Mouse (Mus musculus) common myeloid progenitor, adult 5-6 weeks (primary cell): ENCODE data around the gene Olfr1256. TPM values are rescaled to one million over a fixed set of nuclear protein-coding genes. Genes with fewer than 3 reads are reported as not detected.

ENCODE experiments used
- ATAC-seq: replicated peaks from 2 replicates; pipeline ENCODE4 v1.8.0; 2016; ENCODE audit warnings: low read depth, mild to moderate bottlenecking, moderate TSS enrichment, inconsistent platforms; ENCODE audit not compliant: poor library complexity, severe bottlenecking
- total RNA-seq: library from RNA; stranded (forward); fragments of 200-1000, 187-1606 nt; gene quantifications from 2 replicates; pipeline ENCODE4 v1.2.3, GENCODE M21; 2017

The Olfr1256 gene
- total RNA-seq, result not detected in 2 replicates

GRCm38 (mm10) chr2:89841455-89841854, at the start of gene Olfr1256:
Olfr1256 (minus strand) TSS chr2:89841555.
- no peak for ATAC-seq

- no peak for ATAC-seq
Observed at GRCm38 (mm10) chr2:89878137-89878536, 36.8 kb upstream of the Olfr1256 start, which contains the start of gene Olfr1257. Olfr1257 (plus strand) TSS chr2:89878437.

GRCm38 (mm10) chr2:89849230-89849629, 7.9 kb upstream of the Olfr1256 start:
- ATAC-seq, result no peak

- ATAC-seq, result no peak
Observed at GRCm38 (mm10) chr2:89848105-89848504, 6.8 kb upstream of the Olfr1256 start, which contains the start of gene Olfr48. Olfr48 (minus strand) TSS chr2:89848205.

- ATAC-seq, result no peak
Observed at GRCm38 (mm10) chr2:89820216-89820615, 21.1 kb downstream of the Olfr1256 start.

- ATAC-seq, result no peak
Observed at GRCm38 (mm10) chr2:89811751-89812150, 29.6 kb downstream of the Olfr1256 start, which contains the start of gene Olfr1255. Olfr1255 (plus strand) TSS chr2:89812051.

- ATAC-seq, result no peak
Observed at GRCm38 (mm10) chr2:89810751-89811150, 30.6 kb downstream of the Olfr1256 start.

- ATAC-seq, result no peak
Observed at GRCm38 (mm10) chr2:89799583-89799982, 41.8 kb downstream of the Olfr1256 start.

- ATAC-seq, result no peak
Observed at GRCm38 (mm10) chr2:89793519-89793918, 47.8 kb downstream of the Olfr1256 start, which contains the start of gene Olfr1254. Olfr1254 (minus strand) TSS chr2:89793619.

Other genes starting within 250 kb of the Olfr1256 start
- not detected in 2 replicates for gene Olfr1246, start 248.4 kb downstream of the Olfr1256 start, total RNA-seq
- gene Olfr1247, start 227.4 kb downstream of the Olfr1256 start, total RNA-seq, result not detected in 2 replicates
- gene Olfr1248, start 223.3 kb downstream of the Olfr1256 start, total RNA-seq, result not detected in 2 replicates
- gene Olfr1249, start 206.6 kb downstream of the Olfr1256 start, total RNA-seq, result not detected in 2 replicates
- gene Olfr1250, start 180.1 kb downstream of the Olfr1256 start, total RNA-seq, result not detected in 2 replicates
- gene Olfr1251, start 169.6 kb downstream of the Olfr1256 start, total RNA-seq, result not detected in 2 replicates
- gene Olfr1252, start 116.5 kb downstream of the Olfr1256 start, total RNA-seq, result not detected in 2 replicates
- not detected in 2 replicates for gene Olfr1253, start 84.5 kb downstream of the Olfr1256 start, total RNA-seq
- gene Olfr1254, start 47.9 kb downstream of the Olfr1256 start, total RNA-seq, result not detected in 2 replicates
- gene Olfr1255, start 29.5 kb downstream of the Olfr1256 start, total RNA-seq, result not detected in 2 replicates
- gene Olfr48, start 6.7 kb upstream of the Olfr1256 start, total RNA-seq, result not detected in 2 replicates
- gene Olfr1257, start 36.9 kb upstream of the Olfr1256 start, total RNA-seq, result not detected in 2 replicates
- not detected in 2 replicates for gene Olfr1258, start 85.8 kb upstream of the Olfr1256 start, total RNA-seq
- not detected in 2 replicates for gene Olfr1259, start 107.1 kb upstream of the Olfr1256 start, total RNA-seq
- not detected in 2 replicates for gene Olfr1260, start 132.8 kb upstream of the Olfr1256 start, total RNA-seq
- not detected in 2 replicates for gene Olfr1261, start 149.7 kb upstream of the Olfr1256 start, total RNA-seq
- gene Olfr1262, start 158.6 kb upstream of the Olfr1256 start, total RNA-seq, result not detected in 2 replicates
- not detected in 2 replicates for gene Olfr1263, start 170.6 kb upstream of the Olfr1256 start, total RNA-seq
- gene Olfr1264, start 184.0 kb upstream of the Olfr1256 start, total RNA-seq, result not detected in 2 replicates
- not detected in 2 replicates for gene Olfr1265, start 193.8 kb upstream of the Olfr1256 start, total RNA-seq
- gene Olfr140, start 222.0 kb upstream of the Olfr1256 start, total RNA-seq, result not detected in 2 replicates